Mouse (Mus musculus) erythroblast, embryonic 14.5 days (primary cell): Measurements from ENCODE around the gene Mroh3.

Experiments
- GATA1 ChIP-seq: IDR thresholded peaks from 2 replicates; pipeline ENCODE4 v1.6.1; 2012; ENCODE audit warnings: low read length, inconsistent platforms, mixed read lengths
- TAL1 ChIP-seq: IDR thresholded peaks from 3 replicates; pipeline ENCODE4 v1.6.1; 2012; ENCODE audit warnings: low read length, inconsistent platforms, mixed read lengths

- TF ChIP-seq TAL1 = no peak
- TF ChIP-seq GATA1 = no peak
Observed at GRCm38 (mm10) chr1:136190033-136190432, 22.6 kb downstream of the Mroh3 start.
